Mouse (Mus musculus) neural tube, embryonic 11.5 days (tissue): ENCODE data around the gene Tut1. TPM values are rescaled to one million over a fixed set of nuclear protein-coding genes. Genes with fewer than 3 reads are reported as not detected.
A peak's percentile ranks its signal among the peaks of the same experiment; 100 is the strongest.

Source experiments
- ATAC-seq: fragments of 200-750 bp; cut with Nextera tagmentation; 2 replicates; pipeline ENCODE4 v1.8.0; 2017; ENCODE audit warnings: moderate number of reproducible peaks, mild to moderate bottlenecking, moderate TSS enrichment, moderate library complexity; ENCODE audit not compliant: insufficient read depth, low FRiP score, low TSS enrichment
- DNase-seq: peaks from one replicate; pipeline ENCODE4 v3.0.0-alpha.2; 2015; ENCODE audit warnings: low spot score
- H3K27ac ChIP-seq: fragments of 300-500 bp; sonication (generic); 2 replicates; pipeline ENCODE4 v1.5.1; 2014; ENCODE audit warnings: low read depth, mild to moderate bottlenecking, low read length
- H3K27me3 ChIP-seq: fragments of 300-500 bp; sonication (generic); 2 replicates; pipeline ENCODE4 v1.6.1; 2014; ENCODE audit warnings: mild to moderate bottlenecking, low read length, mixed read lengths; ENCODE audit not compliant: control insufficient read depth, insufficient read depth
- H3K36me3 ChIP-seq: fragments of 300-500 bp; sonication (generic); 2 replicates; pipeline ENCODE4 v1.6.1; 2014; ENCODE audit warnings: mild to moderate bottlenecking, low read length, moderate library complexity, mixed read lengths; ENCODE audit not compliant: control insufficient read depth, insufficient read depth
- H3K4me1 ChIP-seq: fragments of 300-500 bp; sonication (generic); 2 replicates; pipeline ENCODE4 v1.6.1; 2014; ENCODE audit warnings: low read length, mixed read lengths; ENCODE audit not compliant: control insufficient read depth, insufficient read depth
- H3K4me2 ChIP-seq: fragments of 300-500 bp; sonication (generic); 2 replicates; pipeline ENCODE4 v1.6.1; 2014; ENCODE audit warnings: low read depth, mild to moderate bottlenecking, moderate library complexity
- H3K4me3 ChIP-seq: fragments of 300-500 bp; sonication (generic); 2 replicates; pipeline ENCODE4 v1.5.1; 2014; ENCODE audit warnings: low read depth, low read length
- H3K9ac ChIP-seq: fragments of 300-500 bp; sonication (generic); 2 replicates; pipeline ENCODE4 v1.6.1; 2014; ENCODE audit warnings: mild to moderate bottlenecking, low read length
- H3K9me3 ChIP-seq: fragments of 300-500 bp; sonication (generic); 2 replicates; pipeline ENCODE4 v1.6.1; 2016; ENCODE audit warnings: low read length; ENCODE audit not compliant: control insufficient read depth
- WGBS: fragments of 180-500 bp; shearing (Covaris S2); extraction: QIAGEN DNeasy Blood & Tissue Kit; methylation state at CpG from one replicate; pipeline ENCODE4 v1.1.7; 2014; 5-methylcytosine and 5-hydroxymethylcytosine counted together
- polyA plus RNA-seq: library from polyadenylated mRNA; unstranded; fragments of >200 nt; fragmentation: Nextera tagmentation; extraction: Ambion mirVana; gene quantifications from 2 replicates; pipeline ENCODE4 v1.2.1, GENCODE M21; 2014

Tut1 gene
- polyA plus RNA-seq, 1 experiment from 2014 or later, result 36.3 TPM

GRCm38 (mm10) chr19:8982303-8983149 lies 28.9 kb downstream of the Tut1 start:
- no peaks in the 10 kb centered on the region for H3K27me3 ChIP-seq
- no peak overlapping the region for H3K4me2 ChIP-seq
- no peak overlapping the region for H3K4me3 ChIP-seq
- H3K27ac ChIP-seq, result no peak overlapping the region
- 47% methylated on average over 5 of the region's 5 CpGs for WGBS
- H3K9me3 ChIP-seq, result no peaks in the 10 kb centered on the region
- peaks cover 9% of the 10 kb centered on the region for H3K36me3 ChIP-seq
- H3K4me1 ChIP-seq, result peaks cover 16% of the 10 kb centered on the region
- DNase-seq, result no peak
- no peak overlapping the region for H3K9ac ChIP-seq
- no peak for ATAC-seq

GRCm38 (mm10) chr19:8983150-8983650 lies 29.6 kb downstream of the Tut1 start:
- WGBS, result 54% methylated on average over 4 of the region's 4 CpGs
- Histone ChIP-seq H3K9ac (no peak overlapping the region), H3K36me3 (peaks cover 6% of the 10 kb centered on the region), H3K9me3 (no peaks in the 10 kb centered on the region), H3K27ac (no peak overlapping the region), H3K4me1 (peaks cover 16% of the 10 kb centered on the region), H3K4me2 (no peak overlapping the region), H3K27me3 (peaks cover 6% of the 10 kb centered on the region), H3K4me3 (no peak overlapping the region)
- DNase-seq, result no peak
- ATAC-seq, result no peak

- DNase-seq (peak; percentile 72), ATAC-seq (peak; percentile 42)
- Histone ChIP-seq H3K4me1 (peaks cover 16% of the 10 kb centered on the region), H3K9me3 (no peaks in the 10 kb centered on the region), H3K4me3 (no peak overlapping the region), H3K4me2 (0 out of 2 replicates have a peak overlapping the region, but pooled peaks have one; percentile 1), H3K36me3 (no peaks in the 10 kb centered on the region), H3K27me3 (peaks cover 17% of the 10 kb centered on the region), H3K27ac (no peak overlapping the region), H3K9ac (no peak overlapping the region)
- 13% methylated on average over 7 of the region's 7 CpGs for WGBS
Observed at GRCm38 (mm10) chr19:8984255-8984868, 30.7 kb downstream of the Tut1 start.

GRCm38 (mm10) chr19:8985891-8986290 lies 32.2 kb downstream of the Tut1 start:
- ATAC-seq (no peak), DNase-seq (no peak)
- peaks cover 23% of the 10 kb centered on the region for H3K27me3 ChIP-seq
- H3K9ac ChIP-seq, result no peak overlapping the region
- H3K4me1 ChIP-seq, result peaks cover 16% of the 10 kb centered on the region
- no peak overlapping the region for H3K4me2 ChIP-seq
- H3K9me3 ChIP-seq, result no peaks in the 10 kb centered on the region
- whole genome bisulfite sequencing, result 85% methylated on average over 5 of the region's 5 CpGs
- H3K27ac ChIP-seq, result no peak overlapping the region
- H3K36me3 ChIP-seq, result no peaks in the 10 kb centered on the region
- H3K4me3 ChIP-seq, result no peak overlapping the region

GRCm38 (mm10) chr19:8987816-8988215 lies 34.2 kb downstream of the Tut1 start:
- H3K4me3 ChIP-seq, result no peak overlapping the region; the same call in 1 of the 2 replicates
- H3K9ac ChIP-seq, result no peak overlapping the region
- WGBS, result 54% methylated on average over 2 of the region's 2 CpGs
- no peaks in the 10 kb centered on the region for H3K36me3 ChIP-seq
- H3K4me2 ChIP-seq, result no peak overlapping the region
- no peaks in the 10 kb centered on the region for H3K9me3 ChIP-seq
- no peak for ATAC-seq
- peaks cover 23% of the 10 kb centered on the region for H3K27me3 ChIP-seq
- no peak for DNase-seq
- H3K27ac ChIP-seq, result no peak overlapping the region
- H3K4me1 ChIP-seq, result peaks cover 16% of the 10 kb centered on the region

- H3K4me1 ChIP-seq, result peaks cover 13% of the 10 kb centered on the region
- H3K36me3 ChIP-seq, result no peaks in the 10 kb centered on the region
- peak overlapping the region; percentile 52 for H3K9ac ChIP-seq
- H3K27me3 ChIP-seq, result peaks cover 23% of the 10 kb centered on the region
- DNase-seq, result no peak
- peak overlapping the region; percentile 57 for H3K4me3 ChIP-seq
- whole genome bisulfite sequencing, result 9% methylated on average over 15 of the region's 15 CpGs
- no peak for ATAC-seq
- no peaks in the 10 kb centered on the region for H3K9me3 ChIP-seq
- peak overlapping the region; percentile 96 for H3K4me2 ChIP-seq
- no peak overlapping the region for H3K27ac ChIP-seq
Observed at GRCm38 (mm10) chr19:8988346-8989065, 34.9 kb downstream of the Tut1 start.

GRCm38 (mm10) chr19:8989066-8989566 lies 35.5 kb downstream of the Tut1 start, which contains the start of gene Ahnak:
Gene Ahnak, plus strand, starts transcription at chr19:8989284.
- H3K36me3 ChIP-seq, result no peaks in the 10 kb centered on the region
- H3K4me3 ChIP-seq, result peak within 1 kb of the TSS; percentile 57
- WGBS, result under 1% methylated on average over 38 of the region's 42 CpGs
- ATAC-seq, result peak; percentile 37
- H3K4me1 ChIP-seq, result peaks cover 8% of the 10 kb centered on the region
- no peaks in the 10 kb centered on the region for H3K9me3 ChIP-seq
- H3K27ac ChIP-seq, result 0 out of 2 replicates have a peak within 1 kb of the TSS, but pooled peaks have one; percentile 27
- peak within 1 kb of the TSS; percentile 52 for H3K9ac ChIP-seq
- peaks cover 23% of the 10 kb centered on the region for H3K27me3 ChIP-seq
- peak; percentile 59 for DNase-seq
- peak within 1 kb of the TSS; percentile 96 for H3K4me2 ChIP-seq
